Mouse (Mus musculus) c-Kit-negative CD71-positive TER-119-positive erythroid progenitor cells, embryonic 14.5 days (primary cell): Measurements from ENCODE around the gene Tmem259.
A peak's percentile ranks its signal among the peaks of the same experiment; 100 is the strongest.

Experiments
- DNase-seq: peaks from one replicate; pipeline ENCODE4 v3.0.0-alpha.2; 2013; ENCODE audit warnings: low read depth, low spot score

Gene Tmem259

DNA sequence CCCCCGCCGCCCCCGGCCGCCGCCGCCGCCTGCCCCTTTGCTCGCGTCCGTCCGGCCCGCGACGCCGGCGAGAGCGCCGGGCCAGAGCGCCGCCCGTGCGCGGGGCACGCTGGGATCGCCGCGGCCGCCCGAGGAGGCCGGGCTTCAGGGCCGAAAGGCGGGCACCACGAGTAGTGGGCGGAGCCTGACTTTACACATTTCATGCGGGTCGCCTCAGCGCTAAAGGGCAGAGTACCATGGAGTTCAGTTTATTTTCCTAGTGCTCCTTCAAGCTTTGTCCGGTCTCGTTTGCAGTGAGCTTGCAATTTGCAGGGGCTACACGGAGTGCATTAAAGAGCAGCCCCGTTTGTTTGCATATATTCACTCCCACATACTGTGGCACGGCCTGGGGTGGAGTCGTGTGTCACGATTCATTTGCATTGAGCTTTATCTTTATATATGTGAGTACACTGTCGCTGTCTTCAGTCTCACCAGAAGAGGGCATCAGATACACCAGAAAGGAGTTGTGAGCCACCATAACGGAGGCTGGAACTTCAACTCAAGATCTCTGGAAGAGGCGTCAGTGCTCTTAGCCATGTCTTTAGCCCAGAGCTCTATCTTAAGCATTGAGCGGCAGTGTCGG is at the start of gene Tmem259:
TSS of gene Tmem259 (minus strand) at position 136 of the 622 bp plus-strand sequence.
- DNase-seq, result peak; percentile 82

DNA sequence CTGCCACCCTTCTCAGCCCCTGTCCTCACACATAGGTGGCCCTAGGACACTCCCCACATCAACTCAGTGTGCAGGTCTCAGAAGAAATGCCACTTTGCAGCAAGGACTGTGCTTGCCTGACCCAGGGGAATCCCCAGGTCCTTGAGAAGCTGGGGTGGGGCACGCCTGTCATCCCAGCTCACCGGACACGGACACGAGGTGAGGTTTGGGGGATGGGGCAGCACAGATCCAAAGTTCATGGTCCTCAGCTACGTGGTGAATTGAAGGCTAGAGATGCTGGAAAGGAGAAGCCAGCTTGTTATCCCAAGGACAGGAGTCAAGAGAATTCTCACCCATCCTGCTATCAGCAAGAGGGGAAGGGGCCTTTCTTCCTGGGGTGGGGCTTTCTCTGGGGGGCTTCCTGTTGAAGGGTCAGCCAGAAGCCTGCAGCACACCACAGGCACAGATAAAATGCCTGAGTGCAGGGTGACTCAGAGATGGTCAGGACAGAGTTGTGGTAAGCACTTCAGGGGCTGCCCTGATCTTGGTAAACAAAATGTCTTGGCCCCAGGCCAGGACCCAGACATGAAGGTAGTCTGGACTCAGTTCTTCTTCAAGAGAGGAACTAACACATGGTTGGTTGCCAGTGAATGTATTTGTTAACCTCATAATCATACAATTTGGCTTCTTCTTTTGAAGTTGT is 48.8 kb upstream of the Tmem259 start:
- DNase-seq, result no peak

DNA sequence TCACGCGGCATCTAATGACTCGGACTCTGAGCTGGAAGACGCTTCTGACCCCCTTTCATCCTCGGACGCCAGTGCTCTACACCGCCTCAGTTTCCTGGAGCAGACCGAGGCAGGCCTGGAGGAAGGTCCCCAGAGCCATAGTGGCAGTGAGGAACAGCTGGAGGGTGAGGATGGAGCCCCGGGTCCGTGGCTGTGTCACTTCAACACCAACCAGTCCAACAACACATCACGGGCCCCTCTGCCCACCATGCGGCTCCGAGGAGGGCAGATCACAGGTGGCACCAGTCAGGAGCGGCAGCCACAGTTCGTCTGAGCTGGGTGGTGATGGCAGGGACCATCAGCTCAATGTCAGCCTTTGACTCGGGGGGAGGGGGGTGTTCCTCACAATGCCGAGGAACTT is 46.6 kb upstream of the Tmem259 start:
- DNase-seq, result no peak

DNA sequence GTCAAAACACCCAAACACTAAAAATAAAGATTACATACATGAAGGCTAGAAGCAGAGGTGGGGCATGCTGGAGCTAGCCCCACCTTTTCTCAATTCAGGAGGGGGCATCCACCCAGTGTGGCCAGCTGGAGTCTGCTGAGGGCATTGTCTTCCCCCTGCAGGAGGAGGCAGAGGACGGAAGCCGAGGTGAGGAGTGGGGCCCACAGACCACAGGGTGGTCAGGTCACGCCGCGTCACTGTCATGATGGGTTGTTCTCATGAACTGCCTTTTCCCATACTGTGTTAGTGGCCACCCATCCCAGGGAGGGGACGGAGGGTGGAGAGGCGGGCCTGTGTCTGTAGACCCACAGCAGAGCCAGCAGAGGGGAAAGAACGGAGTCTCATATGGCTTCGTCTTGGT is 46.1 kb upstream of the Tmem259 start:
- DNase-seq, result no peak

DNA sequence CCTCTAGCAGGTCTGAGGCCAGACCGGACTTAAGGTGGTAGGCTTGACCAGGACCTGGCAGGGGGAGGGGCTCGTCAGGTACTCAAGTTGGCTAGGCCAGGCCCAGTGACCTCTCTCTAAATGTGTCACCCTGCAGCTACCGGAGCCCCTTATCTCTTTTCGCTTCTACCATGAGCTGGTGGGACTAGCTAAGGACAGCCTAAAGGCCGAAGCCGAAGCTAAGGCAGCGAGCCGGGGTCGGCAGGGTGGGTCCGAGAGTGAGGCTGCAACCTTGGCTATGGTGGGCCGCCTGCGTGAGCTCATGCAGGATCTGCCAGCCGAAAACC is 44.4 kb upstream of the Tmem259 start:
- no peak for DNase-seq

DNA sequence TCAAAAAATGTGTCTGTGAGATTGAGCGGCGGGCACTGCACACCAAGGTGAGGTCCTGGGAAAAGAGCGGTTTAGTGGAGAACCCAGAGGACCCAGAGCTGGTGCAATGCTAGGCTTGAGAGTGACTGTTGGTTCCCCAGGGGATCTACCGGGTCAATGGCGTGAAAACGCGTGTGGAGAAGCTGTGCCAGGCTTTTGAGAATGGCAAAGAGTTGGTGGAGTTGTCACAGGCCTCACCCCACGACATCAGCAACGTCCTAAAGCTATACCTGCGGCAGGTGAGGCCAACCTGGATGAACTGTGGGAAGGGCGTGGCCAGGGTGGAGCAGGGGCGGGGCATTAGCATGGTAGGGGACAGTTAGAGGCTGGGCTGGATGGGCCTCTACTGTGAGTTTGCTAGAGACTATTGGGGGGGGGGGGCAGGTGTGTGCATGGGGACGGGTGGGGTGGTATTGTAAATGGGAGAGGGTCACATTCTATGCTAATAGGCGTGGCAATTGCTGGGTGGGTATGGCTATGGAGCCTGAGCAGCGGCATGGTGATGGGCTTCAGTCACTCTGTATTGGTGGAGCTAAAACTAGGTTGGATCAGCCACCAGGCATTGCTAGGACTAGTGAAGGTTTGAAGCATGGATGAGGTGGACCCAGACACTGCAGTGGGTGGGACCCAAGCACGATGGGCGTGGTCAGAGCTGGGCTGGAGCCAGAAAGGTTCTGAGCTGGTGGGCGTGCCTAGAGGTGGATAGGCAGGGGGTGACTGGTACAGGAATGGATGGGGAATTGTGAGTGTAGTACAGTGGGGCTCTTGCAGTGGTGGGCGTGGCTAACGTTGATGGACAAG is 43.8 kb upstream of the Tmem259 start:
- no peak for DNase-seq

DNA sequence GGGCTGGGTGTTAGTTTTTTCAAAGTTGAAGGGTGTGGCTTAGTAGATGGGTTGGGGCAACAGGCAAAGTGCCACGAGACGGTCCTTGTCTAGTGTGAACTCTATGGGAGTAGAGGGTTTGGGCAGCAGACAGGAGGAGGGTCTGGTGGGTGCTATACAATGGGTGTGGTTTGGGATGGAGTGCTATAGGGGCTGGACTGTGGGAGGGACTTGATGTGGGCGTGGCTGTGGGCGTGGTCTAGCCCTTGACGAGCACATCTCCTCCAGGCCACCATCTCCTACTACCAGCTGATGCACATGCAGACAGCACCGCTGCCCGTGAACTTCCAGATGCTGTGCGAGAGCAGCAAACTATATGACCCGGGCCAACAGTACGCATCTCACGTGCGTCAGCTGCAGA is 41.8 kb upstream of the Tmem259 start:
- no peak for DNase-seq

DNA sequence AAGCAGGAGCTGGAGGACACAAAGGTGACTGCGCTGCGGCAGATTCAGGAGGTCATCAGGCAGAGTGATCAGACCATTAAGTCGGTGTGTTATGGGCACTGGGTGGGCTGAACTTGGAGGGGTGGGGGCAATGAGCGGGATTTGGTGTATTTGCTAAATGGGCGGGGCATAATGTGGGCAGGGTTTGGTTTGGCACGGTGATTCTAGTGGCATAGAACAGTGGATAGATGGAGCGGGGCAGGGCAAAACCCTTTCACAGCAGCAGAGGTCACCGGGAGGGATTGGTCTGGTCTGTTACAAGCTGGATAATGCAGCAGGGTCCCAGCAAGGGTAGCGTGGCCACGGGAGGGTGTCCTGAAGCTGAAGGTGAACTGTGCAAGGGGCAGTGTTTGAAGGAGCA is 41.3 kb upstream of the Tmem259 start:
- no peak for DNase-seq

DNA sequence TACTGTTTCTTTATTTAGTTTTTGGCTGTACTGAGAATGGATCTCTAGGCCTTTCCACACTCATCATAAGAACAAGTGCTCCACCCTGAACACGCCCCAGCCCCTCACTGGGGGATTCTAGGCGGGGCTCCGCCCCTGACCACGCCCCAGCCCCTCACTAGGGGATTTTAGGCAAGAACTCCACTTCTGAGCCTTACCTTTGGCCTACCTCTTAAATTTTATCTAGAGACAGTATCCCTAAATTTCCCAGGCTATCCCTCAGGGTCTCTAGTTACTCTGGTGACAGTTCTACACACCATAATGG is 40.9 kb upstream of the Tmem259 start:
- no peak for DNase-seq

DNA sequence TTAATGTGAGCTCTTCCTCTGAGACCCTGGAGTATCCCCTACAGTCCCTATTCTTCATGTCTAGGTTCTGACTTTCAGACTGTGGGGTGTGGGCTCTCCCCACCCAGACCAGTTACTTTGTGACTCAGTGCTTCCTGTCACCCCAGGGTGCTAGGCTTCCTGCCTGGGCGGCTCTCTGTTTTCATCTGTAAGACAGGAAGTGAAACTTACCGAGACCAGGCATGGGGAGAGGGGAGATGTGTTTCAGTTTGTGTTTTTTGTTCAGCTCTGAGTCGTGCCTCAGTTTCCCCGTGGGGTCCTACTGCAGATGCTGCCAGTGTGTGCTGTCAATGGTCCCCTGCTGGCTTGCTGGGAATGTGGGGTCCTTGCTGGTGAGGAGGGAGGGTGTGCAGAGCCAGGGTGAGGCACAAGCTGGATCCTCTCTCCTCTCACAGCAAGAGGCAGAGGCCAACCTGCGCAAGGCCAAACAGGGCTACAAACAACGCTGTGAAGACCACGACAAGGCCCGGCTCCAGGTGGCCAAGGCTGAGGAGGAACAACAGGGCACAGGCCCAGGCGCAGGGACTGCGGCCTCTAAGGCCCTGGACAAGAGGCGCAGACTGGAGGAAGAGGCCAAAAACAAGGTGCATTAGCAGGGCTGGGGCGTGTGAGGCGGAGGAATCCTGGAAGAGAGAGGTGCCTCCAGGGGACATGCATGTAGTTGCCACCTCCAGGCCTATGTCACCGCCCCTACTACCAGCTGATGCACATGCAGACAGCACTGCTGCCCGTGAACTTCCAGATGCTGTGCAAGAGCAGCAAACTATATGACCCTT is 40.3 kb upstream of the Tmem259 start:
- DNase-seq, result no peak

DNA sequence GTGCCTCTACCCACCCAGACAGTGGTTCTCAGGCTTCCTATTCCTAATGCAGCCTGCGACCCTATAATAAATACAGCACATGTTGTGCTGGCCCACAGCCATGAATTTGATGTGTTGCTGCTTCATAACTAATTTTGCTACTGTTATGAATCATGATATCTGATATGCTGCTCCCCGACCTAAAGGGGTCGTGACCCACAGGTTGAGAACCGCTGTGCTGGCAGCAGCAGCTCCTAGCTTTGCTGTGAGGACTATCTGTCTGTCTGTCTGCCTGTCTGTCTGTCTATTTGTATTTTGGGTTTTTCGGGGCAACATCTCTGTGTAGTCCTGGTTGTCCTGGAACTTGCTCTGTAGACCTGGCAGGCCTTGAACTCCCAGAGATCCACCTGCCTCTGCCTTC is 39.6 kb upstream of the Tmem259 start:
- no peak for DNase-seq

DNA sequence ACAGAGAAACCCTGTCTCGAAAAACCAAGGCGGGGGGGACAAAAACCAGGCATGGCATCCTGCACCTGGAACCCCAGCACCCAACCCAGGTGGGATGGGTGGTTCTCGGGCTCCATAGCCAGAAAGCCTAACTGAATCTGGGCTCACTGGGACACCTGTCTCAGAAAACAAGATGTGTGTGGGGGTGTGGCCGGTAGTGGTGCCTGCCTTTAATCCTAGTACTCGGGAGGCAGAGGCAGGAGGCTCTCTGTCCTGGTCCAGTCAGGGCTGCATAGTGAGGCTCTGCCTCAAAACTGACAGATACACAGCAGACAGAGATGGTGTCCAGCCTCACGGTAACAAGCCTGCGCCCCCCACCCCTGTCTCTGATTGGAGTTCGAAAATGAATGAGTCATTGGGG is 38.7 kb upstream of the Tmem259 start:
- no peak for DNase-seq

DNA sequence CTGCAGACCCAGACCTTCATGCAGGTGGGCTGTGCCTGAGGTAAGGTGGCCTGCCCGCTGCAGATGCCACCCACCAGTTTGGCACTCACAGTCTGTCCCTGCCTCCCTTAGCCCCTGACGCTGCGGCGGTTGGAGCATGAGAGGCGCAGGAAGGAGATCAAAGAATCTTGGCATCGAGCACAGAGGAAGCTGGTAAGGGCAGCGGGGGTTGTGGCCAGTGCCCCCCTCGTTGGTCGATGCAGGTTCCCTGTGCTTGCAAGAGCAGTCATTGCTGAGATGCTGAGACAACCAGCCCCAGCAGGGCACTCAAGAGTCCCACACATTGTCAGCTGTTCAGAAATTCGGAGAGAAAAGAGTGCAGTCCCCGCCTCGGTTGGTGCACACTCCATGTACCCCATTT is 38.0 kb upstream of the Tmem259 start:
- no peak for DNase-seq

DNA sequence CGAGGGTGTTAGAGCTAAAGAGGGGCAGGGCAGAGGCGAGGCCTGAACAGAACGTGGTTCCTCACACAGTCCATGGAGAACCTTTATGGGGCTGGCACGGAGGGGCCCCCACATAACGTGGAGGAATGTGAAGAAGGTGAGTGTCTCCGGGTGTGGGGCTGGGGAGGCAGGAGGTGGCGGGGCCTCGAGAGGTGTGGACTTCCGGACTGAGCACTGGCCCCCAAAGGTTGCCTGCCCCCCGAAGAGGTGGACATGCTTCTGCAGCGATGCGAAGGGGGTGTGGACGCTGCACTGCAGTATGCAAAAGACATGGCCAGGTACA is 37.2 kb upstream of the Tmem259 start:
- no peak for DNase-seq

DNA sequence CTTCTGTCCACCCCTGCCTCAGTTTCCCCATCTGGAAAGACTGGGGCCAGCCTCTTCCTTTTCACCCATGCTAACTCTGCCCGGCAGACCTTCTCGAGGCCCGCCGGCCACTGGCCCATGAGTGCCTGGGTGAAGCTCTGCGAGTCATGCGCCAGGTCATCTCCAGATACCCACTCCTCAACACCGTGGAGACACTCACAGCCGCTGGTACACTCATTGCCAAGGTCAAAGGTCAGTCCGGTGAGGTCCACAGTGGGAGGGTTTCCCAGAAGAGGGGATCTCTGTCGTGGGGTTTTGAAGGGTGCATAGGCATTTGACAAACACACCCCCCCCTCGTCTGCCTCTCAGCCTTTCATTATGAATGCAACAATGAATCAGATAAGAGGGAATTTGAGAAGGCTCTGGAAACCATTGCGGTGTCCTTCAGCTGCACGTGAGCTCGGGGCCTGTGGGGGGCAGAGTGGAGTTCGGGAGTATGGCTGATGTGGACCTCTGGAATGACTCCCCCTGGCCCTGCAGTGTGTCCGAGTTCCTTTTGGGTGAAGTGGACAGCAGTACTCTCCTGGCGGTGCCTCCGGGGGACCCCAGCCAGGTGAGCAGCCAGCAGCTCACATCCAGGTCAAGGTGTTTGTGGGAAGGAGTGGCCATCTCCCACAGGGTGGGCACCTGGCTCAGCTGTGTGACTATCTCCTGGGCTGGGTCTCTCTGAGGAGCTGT is 36.6 kb upstream of the Tmem259 start:
- DNase-seq, result no peak

DNA sequence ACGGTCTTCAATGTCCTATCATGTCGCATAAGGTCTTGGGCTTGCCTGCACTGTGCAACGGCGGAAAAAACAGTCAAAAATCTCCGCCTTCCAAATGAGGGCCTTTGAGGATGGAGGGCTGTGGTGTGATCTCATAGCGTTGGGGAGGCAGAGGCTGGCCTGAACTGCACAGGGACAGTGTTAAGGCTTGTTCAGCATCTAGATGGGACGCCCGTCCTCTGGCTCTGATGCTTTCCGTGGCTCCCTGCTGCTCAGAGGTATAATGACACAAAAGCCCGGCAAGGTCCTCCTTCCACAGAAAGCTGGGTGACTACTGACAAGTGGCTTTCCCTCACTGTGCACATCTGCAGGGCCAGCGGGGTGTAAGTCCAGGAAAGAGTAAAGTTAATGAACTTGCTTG is 36.1 kb upstream of the Tmem259 start:
- no peak for DNase-seq

DNA sequence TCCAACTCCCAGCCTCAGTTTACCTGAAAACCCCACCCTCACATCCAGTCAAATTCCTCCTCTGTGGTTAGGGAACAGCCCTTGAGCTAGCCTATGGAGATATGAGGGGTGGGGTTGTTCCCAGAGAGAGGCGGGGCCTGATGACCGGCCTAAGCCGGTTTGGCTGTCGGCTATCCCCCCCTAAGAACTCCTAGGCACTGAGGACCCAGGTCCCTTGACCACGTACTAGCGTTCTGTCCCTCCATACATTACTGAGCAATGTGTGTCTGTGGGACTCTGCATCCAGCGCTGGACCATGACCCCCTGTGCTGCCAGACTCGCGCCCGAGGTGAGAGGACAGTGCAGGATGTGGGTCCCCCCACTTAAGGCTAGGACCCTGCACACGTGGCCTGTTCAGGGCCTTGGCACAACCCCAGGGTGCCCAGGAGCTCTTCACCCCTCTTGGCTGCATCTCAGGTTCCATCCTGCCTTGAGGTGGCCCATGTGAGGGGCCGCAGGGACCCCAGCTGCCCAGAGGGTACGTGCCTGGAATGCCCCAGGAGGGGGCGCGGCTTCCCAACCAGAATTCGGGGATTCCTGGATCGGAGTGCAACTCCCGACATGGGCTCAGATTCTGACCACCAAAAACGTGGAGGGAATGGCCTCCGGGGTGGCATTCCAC is 35.5 kb upstream of the Tmem259 start:
- no peak for DNase-seq

DNA sequence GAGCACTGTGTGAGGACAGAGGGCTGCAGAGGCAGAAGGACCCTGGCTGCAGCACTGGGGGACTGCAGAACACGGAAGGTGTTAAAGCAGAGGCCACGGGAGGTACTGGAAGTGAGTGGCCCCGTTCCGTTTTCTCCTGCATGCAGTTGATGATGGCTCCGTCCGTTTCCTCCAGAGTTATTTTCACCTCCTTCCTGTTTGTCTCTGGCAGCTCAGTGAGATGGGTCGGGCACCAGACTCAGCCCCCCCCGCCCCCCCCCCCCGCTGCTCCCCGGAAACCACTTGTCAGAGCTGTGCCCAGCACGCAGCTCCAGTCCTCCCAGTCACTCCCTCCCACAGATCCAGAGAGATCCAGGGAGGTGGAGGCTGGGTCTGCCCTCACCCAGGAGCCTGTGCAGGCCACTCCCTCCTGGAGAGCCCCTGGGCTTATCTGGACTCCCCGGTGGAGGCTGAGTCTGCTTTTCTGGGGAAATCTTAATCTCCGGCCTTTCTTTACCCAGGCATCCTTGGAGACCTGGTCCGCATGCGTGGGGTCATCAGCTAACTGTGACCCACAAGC is 34.7 kb upstream of the Tmem259 start:
- DNase-seq, result no peak

DNA sequence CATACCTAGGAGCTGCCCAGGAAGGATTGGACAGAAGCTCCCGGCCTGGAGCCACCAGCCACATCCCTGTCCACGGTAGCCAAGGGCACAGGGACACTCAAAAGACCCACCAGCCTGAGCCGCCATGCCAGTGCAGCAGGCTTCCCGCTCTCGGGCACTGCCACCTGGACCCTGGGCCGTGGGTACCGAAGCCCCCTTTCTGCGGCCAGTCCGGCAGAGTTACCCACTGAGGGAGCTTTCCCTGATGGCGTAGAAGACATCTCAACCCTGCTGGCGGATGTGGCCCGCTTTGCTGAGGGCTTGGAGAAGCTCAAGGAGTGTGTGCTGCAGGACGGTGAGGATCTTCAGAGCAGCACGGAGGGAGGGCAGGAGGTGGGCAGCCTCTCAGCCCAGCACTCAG is 33.6 kb upstream of the Tmem259 start:
- no peak for DNase-seq

DNA sequence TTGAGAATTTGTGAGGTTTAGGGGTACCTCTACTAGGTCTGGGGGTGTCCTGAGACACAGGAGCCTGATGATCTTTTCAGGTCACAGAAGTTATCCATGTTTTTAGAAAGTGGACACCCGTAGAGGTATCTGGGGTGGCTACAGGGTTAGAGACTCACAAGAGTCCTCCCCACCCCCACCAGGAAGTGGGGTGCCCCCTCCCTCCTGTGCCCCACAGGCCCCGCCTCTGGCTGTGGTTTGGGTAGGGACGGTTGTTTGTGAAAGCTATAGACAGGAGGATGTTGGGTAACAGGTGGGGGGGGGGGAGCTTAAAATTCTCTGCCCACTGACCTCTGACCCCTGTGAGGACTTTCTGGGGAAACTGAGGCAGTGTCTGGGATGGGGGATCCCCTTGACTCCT is 33.2 kb upstream of the Tmem259 start:
- DNase-seq, result no peak

DNA sequence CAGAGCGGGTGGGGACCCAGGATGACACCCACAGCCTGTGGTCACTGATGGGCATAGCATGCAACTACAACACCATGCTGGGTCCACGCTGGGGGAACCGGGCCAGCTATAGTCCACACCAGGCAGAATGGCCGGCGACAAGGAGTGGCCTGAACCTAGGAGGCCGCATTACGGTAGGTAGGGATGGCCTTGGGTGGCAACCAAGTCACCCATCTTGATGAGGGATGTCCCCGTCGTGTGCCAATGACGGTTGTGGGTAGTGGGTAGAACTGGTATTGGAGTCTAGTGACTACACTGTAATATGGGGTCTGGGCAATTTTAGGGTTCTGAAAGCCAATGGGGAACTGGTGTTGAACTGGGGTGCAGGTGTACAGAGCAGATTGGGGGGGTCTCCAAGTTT is 32.8 kb upstream of the Tmem259 start:
- DNase-seq, result no peak
